Mouse (Mus musculus) olfactory bulb, adult 2 months (tissue): ENCODE measurements around the gene Vps25.

ENCODE experiments used
- CTCF ChIP-seq: fragments of 200-500 bp; IDR thresholded peaks from 2 replicates; pipeline ENCODE4 v1.5.1; 2012; ENCODE audit warnings: low read depth, mild to moderate bottlenecking, low read length, moderate library complexity; ENCODE audit not compliant: insufficient read depth
- POLR2A ChIP-seq: fragments of 200-500 bp; IDR thresholded peaks from 2 replicates; pipeline ENCODE4 v1.6.1; 2012; ENCODE audit warnings: mild to moderate bottlenecking, low read depth, low read length, moderate library complexity; ENCODE audit not compliant: insufficient read depth

DNA sequence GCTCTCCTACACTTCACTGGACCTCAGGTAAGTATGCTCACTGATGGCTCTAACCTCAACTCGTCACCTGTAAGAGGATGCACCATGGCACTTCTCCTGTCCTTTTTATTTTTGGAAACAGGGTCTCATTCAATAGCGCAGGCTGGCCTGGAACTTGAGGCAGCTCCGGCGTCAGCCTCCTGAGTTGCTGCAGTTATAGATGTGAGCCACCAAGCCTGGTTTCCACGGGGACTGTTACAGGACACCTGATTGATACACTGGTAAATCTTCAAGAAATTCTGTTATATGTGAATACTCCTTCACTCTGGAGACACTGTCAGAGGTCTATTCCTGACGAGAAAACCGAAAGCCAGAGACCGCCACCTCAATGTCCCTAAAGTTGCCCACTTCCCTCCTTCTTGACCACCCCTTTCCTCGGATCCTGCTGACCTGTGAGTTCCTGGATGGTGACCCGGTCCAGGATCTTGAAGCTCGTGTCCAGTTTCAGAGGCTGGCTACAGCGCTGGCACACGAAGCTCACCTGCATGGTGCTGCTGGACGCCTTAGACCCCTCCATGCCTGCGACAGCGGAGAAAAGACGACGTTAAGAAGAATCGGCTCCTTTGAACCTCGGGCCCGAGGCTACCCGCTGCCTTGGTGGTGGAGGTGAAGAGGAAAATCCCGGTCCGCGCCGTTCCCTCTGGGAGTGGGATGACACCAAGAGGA, 47.9 kb downstream of the Vps25 start:
- TF ChIP-seq CTCF (no peak), POLR2A (no peak)
